Mouse (Mus musculus): ENCODE results near the gene Gm6904. TPM values are rescaled to one million over a fixed set of nuclear protein-coding genes. Genes with fewer than 3 reads are reported as not detected.

Gm6904 gene
- not detected in 2 replicates for polyA plus RNA-seq (2021; fragmentation: Nextera tagmentation)
- long read RNA-seq, experiment 1 = 0 reads
- long read RNA-seq, experiment 2, partial matches to known transcripts = 1 of 1 reads
- long read RNA-seq, experiment 2, other reads (novel, unspliced or antisense) = 0 of 1 reads

GRCm38 (mm10) chr14:59260056-59260455 is at the start of gene Gm6904:
TSS of gene Gm6904 (minus strand) at chr14:59260216.

GRCm38 (mm10) chr14:59297391-59297790 is 37.4 kb upstream of the Gm6904 start, which contains the start of gene Phf11a:
TSS of gene Phf11a (minus strand) at chr14:59297522.

GRCm38 (mm10) chr14:59200711-59201603 is 59.1 kb downstream of the Gm6904 start, which contains the start of gene Rcbtb1:
TSS of gene Rcbtb1 (plus strand) at chr14:59201209.

Other genes starting within 250 kb of the Gm6904 start
- gene 1700129C05Rik, start 117.3 kb downstream of the Gm6904 start, polyA plus RNA-seq (2021; fragmentation: Nextera tagmentation) = not detected in 2 replicates
- gene Gm5142, start 81.5 kb downstream of the Gm6904 start, polyA plus RNA-seq (2021; fragmentation: Nextera tagmentation) = not detected in 2 replicates
- 12.0 and 14.8 TPM in 2 replicates for gene Rcbtb1, start 59.0 kb downstream of the Gm6904 start, polyA plus RNA-seq (2021; fragmentation: Nextera tagmentation)
- gene Phf11a, start 37.3 kb upstream of the Gm6904 start, polyA plus RNA-seq (2021; fragmentation: Nextera tagmentation) = 0.10 TPM in 1 of 2 replicates, not detected in the other
- gene Phf11b, start 81.1 kb upstream of the Gm6904 start, polyA plus RNA-seq (2021; fragmentation: Nextera tagmentation) = 0.65 and 0.82 TPM in 2 replicates
- 0.51 and 0.98 TPM in 2 replicates for gene Phf11d, start 105.3 kb upstream of the Gm6904 start, polyA plus RNA-seq (2021; fragmentation: Nextera tagmentation)
- 0.06 and 0.08 TPM in 2 replicates for gene Phf11c, start 135.2 kb upstream of the Gm6904 start, polyA plus RNA-seq (2021; fragmentation: Nextera tagmentation)
- 2.8 and 3.8 TPM in 2 replicates for gene Setdb2, start 180.7 kb upstream of the Gm6904 start, polyA plus RNA-seq (2021; fragmentation: Nextera tagmentation)
- 25.7 and 31.1 TPM in 2 replicates for gene Cab39l, start 180.8 kb upstream of the Gm6904 start, polyA plus RNA-seq (2021; fragmentation: Nextera tagmentation)

Measured in left cerebral cortex, adult 6 months (tissue).